Mouse (Mus musculus): Measurements from ENCODE around the gene Aym1. TPM values are rescaled to one million over a fixed set of nuclear protein-coding genes. Genes with fewer than 3 reads are reported as not detected.

The Aym1 gene
- total RNA-seq, 1 experiment from 2014 or later = not detected

- ATAC-seq (replicated peaks in 1 of 2; ENCODE audit: insufficient read depth in 1 of 2, low FRiP score in 2 of 2, low TSS enrichment in 1 of 2, low read depth in 1 of 2, poor library complexity in 2 of 2, severe bottlenecking in 2 of 2) = no peak
Observed at GRCm38 (mm10) chr5:113376292-113376691, 19.2 kb downstream of the Aym1 start.

GRCm38 (mm10) chr5:113379416-113379815 lies 22.3 kb downstream of the Aym1 start:
- no peak for ATAC-seq (replicated peaks in 1 of 2; ENCODE audit: insufficient read depth in 1 of 2, low FRiP score in 2 of 2, low TSS enrichment in 1 of 2, low read depth in 1 of 2, poor library complexity in 2 of 2, severe bottlenecking in 2 of 2)

- ATAC-seq (replicated peaks in 1 of 2; ENCODE audit: insufficient read depth in 1 of 2, low FRiP score in 2 of 2, low TSS enrichment in 1 of 2, low read depth in 1 of 2, poor library complexity in 2 of 2, severe bottlenecking in 2 of 2) = no peak
Observed at GRCm38 (mm10) chr5:113380553-113380952, 23.5 kb downstream of the Aym1 start.

GRCm38 (mm10) chr5:113382580-113382979 lies 25.5 kb downstream of the Aym1 start:
- ATAC-seq (replicated peaks in 1 of 2; ENCODE audit: insufficient read depth in 1 of 2, low FRiP score in 2 of 2, low TSS enrichment in 1 of 2, low read depth in 1 of 2, poor library complexity in 2 of 2, severe bottlenecking in 2 of 2) = no peak

- ATAC-seq (replicated peaks in 1 of 2; ENCODE audit: insufficient read depth in 1 of 2, low FRiP score in 2 of 2, low TSS enrichment in 1 of 2, low read depth in 1 of 2, poor library complexity in 2 of 2, severe bottlenecking in 2 of 2) = no peak
Observed at GRCm38 (mm10) chr5:113393766-113394165, 36.7 kb downstream of the Aym1 start.

- ATAC-seq (replicated peaks in 1 of 2; ENCODE audit: insufficient read depth in 1 of 2, low FRiP score in 2 of 2, low TSS enrichment in 1 of 2, low read depth in 1 of 2, poor library complexity in 2 of 2, severe bottlenecking in 2 of 2) = no peak
Observed at GRCm38 (mm10) chr5:113396286-113396934, 39.3 kb downstream of the Aym1 start.

- ATAC-seq (replicated peaks in 1 of 2; ENCODE audit: insufficient read depth in 1 of 2, low FRiP score in 2 of 2, low TSS enrichment in 1 of 2, low read depth in 1 of 2, poor library complexity in 2 of 2, severe bottlenecking in 2 of 2) = no peak
Observed at GRCm38 (mm10) chr5:113397443-113398317, 40.6 kb downstream of the Aym1 start.

GRCm38 (mm10) chr5:113402702-113403101 lies 45.6 kb downstream of the Aym1 start:
- no peak for ATAC-seq (replicated peaks in 1 of 2; ENCODE audit: insufficient read depth in 1 of 2, low FRiP score in 2 of 2, low TSS enrichment in 1 of 2, low read depth in 1 of 2, poor library complexity in 2 of 2, severe bottlenecking in 2 of 2)

GRCm38 (mm10) chr5:113407346-113407745 lies 50.3 kb downstream of the Aym1 start:
- ATAC-seq (replicated peaks in 1 of 2; ENCODE audit: insufficient read depth in 1 of 2, low FRiP score in 2 of 2, low TSS enrichment in 1 of 2, low read depth in 1 of 2, poor library complexity in 2 of 2, severe bottlenecking in 2 of 2) = peak in 1 of 2 experiments; percentile 36; a peak in 2 of 4 replicates

Other genes starting within 250 kb of the Aym1 start
- gene 2900026A02Rik, start 136.1 kb upstream of the Aym1 start, total RNA-seq (2017) = 9.7 and 10.8 TPM in 2 replicates
- not detected in 2 replicates for gene Tmem211, start 130.4 kb upstream of the Aym1 start, total RNA-seq (2017)
- gene Sgsm1, start 46.5 kb upstream of the Aym1 start, total RNA-seq (2017) = 8.2 and 20.1 TPM in 2 replicates
- gene Wscd2, start 133.0 kb downstream of the Aym1 start, total RNA-seq (2017) = not detected in 2 replicates